Mouse (Mus musculus) limb, embryonic 10.5 days (tissue): ENCODE results near the gene Kcnh7. TPM values are rescaled to one million over a fixed set of nuclear protein-coding genes. Genes with fewer than 3 reads are reported as not detected.

Experiments used
- DNase-seq: peaks from one replicate; pipeline ENCODE4 v3.0.0-alpha.2; 2017; ENCODE audit warnings: low spot score
- H3K27ac ChIP-seq: fragments of 300-500 bp; sonication (generic); 2 replicates; pipeline ENCODE4 v1.5.1; 2016; ENCODE audit warnings: mild to moderate bottlenecking
- H3K27me3 ChIP-seq: fragments of 300-500 bp; sonication (generic); 2 replicates; pipeline ENCODE4 v1.6.1; 2016; ENCODE audit warnings: low read depth, mild to moderate bottlenecking; ENCODE audit not compliant: poor library complexity, severe bottlenecking
- H3K36me3 ChIP-seq: fragments of 300-500 bp; sonication (generic); 2 replicates; pipeline ENCODE4 v1.6.1; 2016; ENCODE audit warnings: mild to moderate bottlenecking, moderate library complexity
- H3K4me1 ChIP-seq: fragments of 300-500 bp; sonication (generic); 2 replicates; pipeline ENCODE4 v1.6.1; 2016
- H3K4me3 ChIP-seq: fragments of 300-500 bp; sonication (generic); 2 replicates; pipeline ENCODE4 v1.5.1; 2016; ENCODE audit warnings: mild to moderate bottlenecking, moderate library complexity
- H3K9me3 ChIP-seq: fragments of 300-500 bp; sonication (generic); replicated peaks from 2 replicates; pipeline ENCODE4 v1.6.1; 2016; ENCODE audit warnings: mild to moderate bottlenecking
- WGBS: fragments of 180-500 bp; shearing (Covaris S2); methylation state at CpG from one replicate; pipeline ENCODE4 v1.1.7; 2016; 5-methylcytosine and 5-hydroxymethylcytosine counted together
- polyA plus RNA-seq: library from polyadenylated mRNA; unstranded; fragments of >200 nt; fragmentation: Nextera tagmentation; extraction: Ambion mirVana; gene quantifications from 2 replicates; pipeline ENCODE4 v1.2.1, GENCODE M21; 2016

Kcnh7 gene
- polyA plus RNA-seq, 1 experiment from 2014 or later: 0.29 TPM

DNA sequence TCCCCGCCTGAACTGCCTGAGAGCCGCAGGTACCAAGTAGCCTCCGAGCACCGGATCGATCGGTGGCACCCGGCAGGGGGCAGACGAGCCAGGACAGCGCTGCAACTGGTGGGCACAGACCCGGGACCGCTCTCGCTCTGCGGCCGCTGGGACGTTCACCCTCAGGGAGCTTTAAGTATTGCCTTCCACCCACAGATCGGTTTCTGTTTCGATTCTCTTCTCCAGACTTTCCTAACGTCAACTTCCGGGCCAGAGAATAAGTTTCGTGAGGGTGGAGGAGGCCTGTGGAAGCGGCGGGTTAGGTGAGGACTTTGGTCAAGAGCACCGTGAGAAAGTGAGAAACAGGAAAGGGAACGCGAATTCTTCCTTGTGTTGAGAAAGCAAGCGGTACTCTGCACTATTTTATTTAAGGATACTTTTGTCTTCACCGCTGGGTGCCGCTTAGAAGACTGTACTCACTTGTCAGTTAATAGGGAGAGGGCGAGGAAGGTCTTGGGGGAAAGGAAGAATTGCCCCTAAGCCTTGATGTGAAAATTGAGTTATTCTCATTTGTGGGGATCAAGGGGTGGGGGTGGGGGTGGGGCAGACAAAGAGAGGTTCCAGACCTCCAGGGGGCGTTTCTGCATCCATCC is 538.0 kb downstream of the Kcnh7 start, which contains the start of gene Ifih1:
TSS of gene Ifih1 (minus strand) at position 242 of the 632 bp plus-strand sequence.
- H3K27me3 ChIP-seq: peaks cover 10% of the 10 kb centered on the region; the same call in 1 of the 2 replicates
- H3K36me3 ChIP-seq: no peaks in the 10 kb centered on the region
- DNase-seq: peak; percentile 74
- H3K27ac ChIP-seq: peak within 1 kb of the TSS; percentile 69
- H3K4me1 ChIP-seq: peaks cover 13% of the 10 kb centered on the region
- under 1% methylated on average over 30 of the region's 30 CpGs for WGBS
- no peaks in the 10 kb centered on the region for H3K9me3 ChIP-seq
- peak within 1 kb of the TSS; percentile 63 for H3K4me3 ChIP-seq

DNA sequence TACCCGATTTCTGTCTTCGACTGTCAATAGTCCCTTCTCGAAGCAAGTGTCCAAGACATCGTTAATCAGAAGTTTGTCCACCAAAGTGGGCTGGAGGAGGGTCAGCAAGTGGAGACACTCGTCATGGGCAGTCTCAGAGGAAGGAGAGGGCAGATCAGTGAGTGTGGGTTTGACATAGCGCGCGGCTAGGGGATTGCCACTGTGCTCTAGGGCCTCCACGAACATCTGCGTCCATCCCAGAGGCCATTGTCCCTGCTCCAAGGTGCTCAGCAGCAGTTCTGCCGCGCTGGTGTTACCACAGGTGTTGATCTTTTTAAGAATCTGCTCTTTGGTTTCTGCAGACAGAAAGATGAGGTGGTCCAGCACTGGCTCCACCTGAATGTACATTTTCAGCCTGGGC is 538.6 kb downstream of the Kcnh7 start:
- WGBS: 29% methylated on average over 12 of the region's 12 CpGs
- DNase-seq: peak; percentile 37

DNA sequence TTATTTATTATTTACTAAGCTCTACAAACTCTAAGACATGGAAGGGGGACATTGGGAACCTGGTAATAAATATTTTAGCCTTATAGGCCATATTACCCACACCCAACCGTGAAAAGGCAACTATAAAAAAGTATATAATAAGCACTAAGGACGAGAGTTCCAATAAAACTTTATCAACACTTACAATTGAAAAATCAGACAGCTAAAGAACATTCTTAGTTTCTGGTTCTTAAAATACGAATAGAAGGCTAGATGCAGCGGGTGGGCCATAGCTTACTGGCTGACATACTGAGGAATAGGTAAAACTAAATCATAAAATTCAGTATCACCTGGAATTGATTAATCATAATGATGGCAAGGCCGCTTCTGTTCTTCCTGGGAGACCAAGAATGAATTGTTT is 539.2 kb downstream of the Kcnh7 start:
- H3K4me1 ChIP-seq: peaks cover 13% of the 10 kb centered on the region
- no peak overlapping the region for H3K4me3 ChIP-seq
- no peak for DNase-seq
- H3K36me3 ChIP-seq: no peaks in the 10 kb centered on the region
- no peaks in the 10 kb centered on the region for H3K9me3 ChIP-seq
- H3K27me3 ChIP-seq: peaks cover 10% of the 10 kb centered on the region; the same call in 1 of the 2 replicates
- 88% methylated on average over 5 of the region's 5 CpGs for WGBS
- no peak overlapping the region for H3K27ac ChIP-seq

More for the DNA sequence above, 538.6 kb downstream of the Kcnh7 start:
- Histone ChIP-seq H3K27ac (no peak overlapping the region), H3K4me3 (peak overlapping the region; percentile 63), H3K27me3 (peaks cover 10% of the 10 kb centered on the region; the same call in 1 of the 2 replicates), H3K4me1 (peaks cover 13% of the 10 kb centered on the region), H3K9me3 (no peaks in the 10 kb centered on the region), H3K36me3 (no peaks in the 10 kb centered on the region)
